Mouse (Mus musculus) kidney, postnatal 0 days (tissue): ENCODE measurements around the gene Stat5a. TPM values are rescaled to one million over a fixed set of nuclear protein-coding genes. Genes with fewer than 3 reads are reported as not detected.

ENCODE experiments used
- ATAC-seq: fragments of 200-750 bp; cut with Nextera tagmentation; replicated peaks from 2 replicates; pipeline ENCODE4 v1.8.0; 2017; ENCODE audit warnings: low read depth, moderate number of reproducible peaks, moderate TSS enrichment, moderate library complexity; ENCODE audit not compliant: low FRiP score
- DNase-seq: peaks from one replicate; pipeline ENCODE4 v3.0.0-alpha.2; 2016; ENCODE audit warnings: low spot score
- H3K27ac ChIP-seq: fragments of 300-500 bp; sonication (generic); 2 replicates; pipeline ENCODE4 v1.5.1; 2014; ENCODE audit warnings: mild to moderate bottlenecking
- H3K27me3 ChIP-seq: fragments of 300-500 bp; sonication (generic); 2 replicates; pipeline ENCODE4 v1.6.1; 2014; ENCODE audit warnings: low read length, mixed read lengths; ENCODE audit not compliant: insufficient read depth
- H3K36me3 ChIP-seq: fragments of 300-500 bp; sonication (generic); 2 replicates; pipeline ENCODE4 v1.6.1; 2014; ENCODE audit warnings: low read length, mixed read lengths; ENCODE audit not compliant: insufficient read depth
- H3K4me1 ChIP-seq: fragments of 300-500 bp; sonication (generic); replicated peaks from 2 replicates; pipeline ENCODE4 v1.6.1; 2014; ENCODE audit warnings: antibody characterized with exemption, low read length, mixed read lengths; ENCODE audit not compliant: insufficient read depth
- H3K4me2 ChIP-seq: fragments of 300-500 bp; sonication (generic); 2 replicates; pipeline ENCODE4 v1.6.1; 2014; ENCODE audit warnings: mild to moderate bottlenecking, low read length, moderate library complexity, mixed read lengths
- H3K4me3 ChIP-seq: fragments of 300-500 bp; sonication (generic); replicated peaks from 2 replicates; pipeline ENCODE4 v1.5.1; 2014; ENCODE audit warnings: low read depth, low read length
- H3K9ac ChIP-seq: fragments of 300-500 bp; sonication (generic); 2 replicates; pipeline ENCODE4 v1.6.1; 2014; ENCODE audit warnings: low read depth, low read length
- H3K9me3 ChIP-seq: fragments of 300-500 bp; sonication (generic); replicated peaks from 2 replicates; pipeline ENCODE4 v1.6.1; 2016; ENCODE audit warnings: low read length, inconsistent platforms, mixed read lengths
- CTCF ChIP-seq: IDR thresholded peaks from 2 replicates; pipeline ENCODE4 v1.5.1; 2016; ENCODE audit warnings: antibody characterized with exemption, low read depth, mild to moderate bottlenecking, moderate library complexity
- WGBS: fragments of 180-500 bp; shearing (Covaris S2); extraction: QIAGEN DNeasy Blood & Tissue Kit; methylation state at CpG from one replicate; pipeline ENCODE4 v1.1.7; 2014; 5-methylcytosine and 5-hydroxymethylcytosine counted together
- polyA plus RNA-seq: library from polyadenylated mRNA; unstranded; fragments of >200 nt; fragmentation: Nextera tagmentation; extraction: Ambion mirVana; gene quantifications from 2 replicates; pipeline ENCODE4 v1.2.1, GENCODE M21; 2015

Gene Stat5a
- polyA plus RNA-seq, 1 experiment from 2014 or later: 4.0 TPM

GRCm38 (mm10) chr11:100861836-100862235 is 2.7 kb downstream of the Stat5a start:
- H3K4me3 ChIP-seq: no peak overlapping the region
- H3K36me3 ChIP-seq: no peaks in the 10 kb centered on the region
- no peak overlapping the region for H3K9ac ChIP-seq
- H3K4me1 ChIP-seq: peaks cover 11% of the 10 kb centered on the region; the same call in 1 of the 2 replicates
- H3K4me2 ChIP-seq: no peak overlapping the region
- H3K27ac ChIP-seq: no peak overlapping the region
- ATAC-seq: no peak
- H3K9me3 ChIP-seq: no peaks in the 10 kb centered on the region
- H3K27me3 ChIP-seq: no peaks in the 10 kb centered on the region
- WGBS: 48% methylated on average over 3 of the region's 3 CpGs
- TF ChIP-seq CTCF: no peak
- no peak for DNase-seq

GRCm38 (mm10) chr11:100863141-100863540 is 4.0 kb downstream of the Stat5a start:
- H3K4me1 ChIP-seq: peaks cover 11% of the 10 kb centered on the region; the same call in 1 of the 2 replicates
- H3K9ac ChIP-seq: no peak overlapping the region
- ATAC-seq (no peak), DNase-seq (no peak)
- 88% methylated on average over 10 of the region's 10 CpGs for WGBS
- H3K4me3 ChIP-seq: no peak overlapping the region
- no peak for TF ChIP-seq CTCF
- H3K27me3 ChIP-seq: no peaks in the 10 kb centered on the region
- no peaks in the 10 kb centered on the region for H3K36me3 ChIP-seq
- H3K4me2 ChIP-seq: no peak overlapping the region
- H3K9me3 ChIP-seq: no peaks in the 10 kb centered on the region
- H3K27ac ChIP-seq: no peak overlapping the region

- Histone ChIP-seq H3K27me3 (no peaks in the 10 kb centered on the region), H3K4me1 (peaks cover 1% of the 10 kb centered on the region; the same call in 1 of the 2 replicates), H3K9ac (no peak overlapping the region), H3K9me3 (no peaks in the 10 kb centered on the region), H3K4me2 (no peak overlapping the region), H3K36me3 (no peaks in the 10 kb centered on the region), H3K4me3 (no peak overlapping the region), H3K27ac (no peak overlapping the region)
- DNase-seq (no peak), ATAC-seq (no peak)
- TF ChIP-seq CTCF: peak; percentile 6; the same call in 1 of the 2 replicates
- WGBS: 79% methylated on average over 7 of the region's 7 CpGs
These were observed 6.5 kb downstream of the Stat5a start for GRCm38 (mm10) chr11:100865618-100866017.

GRCm38 (mm10) chr11:100870256-100870967 is 11.3 kb downstream of the Stat5a start:
- DNase-seq (no peak), ATAC-seq (no peak)
- H3K4me1 ChIP-seq: no peaks in the 10 kb centered on the region
- H3K9me3 ChIP-seq: no peaks in the 10 kb centered on the region
- no peak for TF ChIP-seq CTCF
- no peaks in the 10 kb centered on the region for H3K27me3 ChIP-seq
- no peak overlapping the region for H3K27ac ChIP-seq
- no peak overlapping the region for H3K4me2 ChIP-seq
- H3K9ac ChIP-seq: no peak overlapping the region
- H3K4me3 ChIP-seq: no peak overlapping the region
- no peaks in the 10 kb centered on the region for H3K36me3 ChIP-seq
- 78% methylated on average over 10 of the region's 10 CpGs for WGBS

GRCm38 (mm10) chr11:100870968-100871350 is 11.8 kb downstream of the Stat5a start:
- Histone ChIP-seq H3K4me2 (no peak overlapping the region), H3K4me1 (no peaks in the 10 kb centered on the region), H3K27ac (no peak overlapping the region), H3K4me3 (no peak overlapping the region), H3K9ac (no peak overlapping the region), H3K36me3 (no peaks in the 10 kb centered on the region), H3K27me3 (no peaks in the 10 kb centered on the region), H3K9me3 (no peaks in the 10 kb centered on the region)
- DNase-seq (no peak), ATAC-seq (no peak)
- no peak for TF ChIP-seq CTCF
- 84% methylated on average over 8 of the region's 8 CpGs for WGBS

GRCm38 (mm10) chr11:100875761-100876160 is 16.6 kb downstream of the Stat5a start:
- Histone ChIP-seq H3K36me3 (no peaks in the 10 kb centered on the region), H3K9me3 (no peaks in the 10 kb centered on the region), H3K27ac (no peak overlapping the region), H3K4me2 (no peak overlapping the region), H3K9ac (no peak overlapping the region), H3K4me1 (no peaks in the 10 kb centered on the region), H3K4me3 (no peak overlapping the region), H3K27me3 (no peaks in the 10 kb centered on the region)
- ATAC-seq (no peak), DNase-seq (no peak)
- TF ChIP-seq CTCF: no peak
- 59% methylated on average over 3 of the region's 3 CpGs for WGBS
